Mouse (Mus musculus): Measurements from ENCODE around the gene Tspear. TPM values are rescaled to one million over a fixed set of nuclear protein-coding genes. Genes with fewer than 3 reads are reported as not detected.
A peak's percentile ranks its signal among the peaks of the same experiment; 100 is the strongest.
"Not testable (repeated sequence)": the region's sequence is repeated elsewhere in the genome, so short reads cannot be mapped to it uniquely, and the experiment has no call there.

The Tspear gene
- polyA plus RNA-seq, 1 experiment = not detected

DNA sequence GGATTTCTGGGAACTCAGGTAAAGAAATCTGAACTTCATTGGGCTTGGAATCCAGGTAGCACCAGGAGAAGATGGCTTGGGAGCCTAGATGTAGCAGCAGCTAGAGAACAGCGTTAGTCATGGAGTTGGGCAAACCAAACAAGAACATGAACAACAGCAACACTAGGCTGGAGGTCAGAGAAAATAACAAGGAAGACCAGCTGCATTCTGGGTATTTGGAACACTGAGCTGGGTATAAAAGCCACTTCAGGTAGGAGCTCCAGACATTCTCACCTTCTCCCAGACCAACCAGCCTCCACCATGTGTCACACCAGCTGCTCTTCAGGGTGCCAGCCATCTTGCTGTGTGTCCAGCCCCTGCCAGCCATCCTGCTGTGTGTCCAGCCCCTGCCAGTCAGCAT is 20.0 kb downstream of the Tspear start, which contains the start of gene Gm10272:
Gene Gm10272, plus strand, starts transcription at position 301 of the 400 bp plus-strand sequence.
- no peak within 1 kb of the TSS for H3K4me3 ChIP-seq (ENCODE audit: insufficient read depth, low read length)
- no peak within 1 kb of the TSS for H3K27ac ChIP-seq (ENCODE audit: insufficient read depth, low read depth, low read length)
- no peaks in the 10 kb centered on the region for H3K4me1 ChIP-seq (ENCODE audit: control insufficient read depth, insufficient read depth, low read length)
- no peak for TF ChIP-seq POLR2A (IDR thresholded peaks at IDR 0.05; ENCODE audit: borderline replicate concordance, low read depth, low read length)
- no peak for TF ChIP-seq CTCF (IDR thresholded peaks at IDR 0.05; ENCODE audit: low read depth, low read length)

DNA sequence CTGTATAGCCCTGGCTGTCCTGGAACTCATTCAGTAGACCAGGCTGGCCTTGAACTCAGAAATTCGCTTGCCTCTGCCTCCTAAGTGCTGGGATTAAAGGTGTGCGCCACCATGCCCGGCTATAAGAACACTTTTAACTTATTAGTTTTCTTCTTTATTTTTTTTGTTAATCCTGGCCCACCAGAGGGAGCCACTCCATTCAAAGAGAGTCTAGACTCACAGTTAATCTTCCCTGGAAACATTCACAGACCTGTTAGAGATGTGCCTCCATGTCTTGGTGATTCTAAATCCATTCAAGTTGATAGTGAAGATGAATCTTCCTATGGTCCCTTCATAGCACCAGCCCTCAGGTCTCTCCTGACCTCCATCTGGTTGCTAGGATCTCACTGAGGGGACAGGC is 23.5 kb downstream of the Tspear start:
- H3K27ac ChIP-seq (ENCODE audit: insufficient read depth, low read depth, low read length) = no peak overlapping the region
- no peak overlapping the region for H3K4me3 ChIP-seq (ENCODE audit: insufficient read depth, low read length)
- peaks cover 12% of the 10 kb centered on the region for H3K4me1 ChIP-seq (ENCODE audit: control insufficient read depth, insufficient read depth, low read length)
- TF ChIP-seq CTCF (IDR thresholded peaks at IDR 0.05; ENCODE audit: low read depth, low read length) = no peak
- TF ChIP-seq POLR2A (IDR thresholded peaks at IDR 0.05; ENCODE audit: borderline replicate concordance, low read depth, low read length) = no peak

DNA sequence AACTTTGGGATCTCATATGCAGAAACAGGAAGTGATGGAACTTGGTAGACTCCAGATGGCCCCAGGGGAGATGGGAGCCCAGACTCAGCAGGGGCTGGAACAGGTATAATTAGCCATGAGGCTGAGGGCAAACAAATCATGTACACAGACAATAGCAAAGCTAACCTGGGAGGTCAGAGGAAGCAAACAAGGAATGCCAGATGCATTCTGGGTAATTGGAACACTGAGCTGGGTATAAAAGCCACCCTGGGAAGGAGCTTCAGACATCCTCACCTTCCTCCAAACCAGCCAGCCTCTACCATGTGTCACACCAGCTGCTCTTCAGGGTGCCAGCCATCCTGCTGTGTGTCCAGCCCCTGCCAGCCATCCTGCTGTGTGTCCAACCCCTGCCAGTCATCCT is 24.8 kb downstream of the Tspear start, which contains the start of gene Gm10024:
Gene Gm10024, plus strand, starts transcription at position 301 of the 400 bp plus-strand sequence.
- H3K27ac ChIP-seq (ENCODE audit: insufficient read depth, low read depth, low read length); H3K4me3 ChIP-seq (ENCODE audit: insufficient read depth, low read length): not testable (repeated sequence)
- peaks cover 15% of the 10 kb centered on the region for H3K4me1 ChIP-seq (ENCODE audit: control insufficient read depth, insufficient read depth, low read length)

DNA sequence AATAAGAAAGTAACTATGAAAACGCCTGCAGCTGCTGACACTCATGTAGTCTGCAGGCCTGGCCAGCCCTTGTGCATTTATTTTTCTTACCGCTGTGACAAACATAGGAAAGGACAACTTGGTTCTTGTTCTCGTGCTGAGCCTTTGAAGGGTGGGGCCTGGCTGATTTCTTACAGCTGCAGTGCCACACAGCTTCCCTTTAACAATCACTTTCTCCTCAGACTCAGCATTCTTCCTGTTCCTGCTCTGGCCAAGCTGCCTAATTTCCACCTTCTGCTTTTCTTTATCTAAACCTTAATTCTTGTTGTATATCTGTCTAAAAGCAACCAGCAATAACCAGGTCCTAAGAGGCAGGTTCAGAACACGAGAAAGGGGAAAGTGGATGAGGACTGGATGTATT is 27.4 kb downstream of the Tspear start:
- TF ChIP-seq POLR2A (IDR thresholded peaks at IDR 0.05; ENCODE audit: borderline replicate concordance, low read depth, low read length) = no peak
- TF ChIP-seq CTCF (IDR thresholded peaks at IDR 0.05; ENCODE audit: low read depth, low read length) = no peak
- Histone ChIP-seq H3K27ac (ENCODE audit: insufficient read depth, low read depth, low read length) (peak overlapping the region; percentile 55), H3K4me1 (ENCODE audit: control insufficient read depth, insufficient read depth, low read length) (peaks cover 15% of the 10 kb centered on the region), H3K4me3 (ENCODE audit: insufficient read depth, low read length) (peak overlapping the region; percentile 26; the same call in 1 of the 2 replicates)

DNA sequence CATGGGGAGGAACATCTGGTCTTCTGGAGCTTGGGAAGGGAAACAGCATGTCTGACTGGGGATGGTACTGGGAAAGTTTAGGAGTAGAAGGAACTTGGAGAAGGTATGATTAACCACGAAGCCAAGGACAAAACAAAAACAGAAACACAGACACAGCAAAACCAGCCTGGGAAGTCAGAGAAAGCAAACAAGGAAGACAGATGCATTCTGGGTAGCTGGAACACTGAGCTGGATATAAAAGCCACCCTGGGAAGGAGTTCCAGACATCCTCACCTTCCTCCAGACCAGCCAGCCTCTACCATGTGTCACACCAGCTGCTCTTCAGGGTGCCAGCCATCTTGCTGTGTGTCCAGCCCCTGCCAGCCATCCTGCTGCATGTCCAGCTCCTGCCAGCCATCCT is 29.1 kb downstream of the Tspear start, which contains the start of gene Gm10142:
Gene Gm10142, plus strand, starts transcription at position 301 of the 400 bp plus-strand sequence.
- no peak within 1 kb of the TSS for H3K27ac ChIP-seq (ENCODE audit: insufficient read depth, low read depth, low read length)
- TF ChIP-seq CTCF (IDR thresholded peaks at IDR 0.05; ENCODE audit: low read depth, low read length) = no peak
- TF ChIP-seq POLR2A (IDR thresholded peaks at IDR 0.05; ENCODE audit: borderline replicate concordance, low read depth, low read length) = no peak
- H3K4me3 ChIP-seq (ENCODE audit: insufficient read depth, low read length) = no peak within 1 kb of the TSS
- peaks cover 15% of the 10 kb centered on the region for H3K4me1 ChIP-seq (ENCODE audit: control insufficient read depth, insufficient read depth, low read length)

DNA sequence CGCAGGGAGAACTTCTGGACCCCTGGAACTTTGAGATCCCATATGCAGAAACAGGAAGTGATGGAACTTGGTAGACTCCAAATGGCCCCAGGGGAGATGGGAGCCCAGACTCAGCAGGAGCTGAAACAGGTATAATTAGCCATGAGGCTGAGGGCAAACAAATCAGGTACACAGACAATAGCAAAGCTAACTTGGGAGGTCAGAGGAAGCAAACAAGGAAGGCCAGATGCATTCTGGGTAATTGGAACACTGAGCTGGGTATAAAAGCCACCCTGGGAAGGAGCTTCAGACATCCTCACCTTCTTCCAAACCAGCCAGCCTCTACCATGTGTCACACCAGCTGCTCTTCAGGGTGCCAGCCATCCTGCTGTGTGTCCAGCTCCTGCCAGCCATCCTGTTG is 33.9 kb downstream of the Tspear start, which contains the start of gene Krtap12-1:
Gene Krtap12-1, plus strand, starts transcription at position 301 of the 400 bp plus-strand sequence.
- H3K4me3 ChIP-seq (ENCODE audit: insufficient read depth, low read length); H3K4me1 ChIP-seq (ENCODE audit: control insufficient read depth, insufficient read depth, low read length); H3K27ac ChIP-seq (ENCODE audit: insufficient read depth, low read depth, low read length): not testable (repeated sequence)

DNA sequence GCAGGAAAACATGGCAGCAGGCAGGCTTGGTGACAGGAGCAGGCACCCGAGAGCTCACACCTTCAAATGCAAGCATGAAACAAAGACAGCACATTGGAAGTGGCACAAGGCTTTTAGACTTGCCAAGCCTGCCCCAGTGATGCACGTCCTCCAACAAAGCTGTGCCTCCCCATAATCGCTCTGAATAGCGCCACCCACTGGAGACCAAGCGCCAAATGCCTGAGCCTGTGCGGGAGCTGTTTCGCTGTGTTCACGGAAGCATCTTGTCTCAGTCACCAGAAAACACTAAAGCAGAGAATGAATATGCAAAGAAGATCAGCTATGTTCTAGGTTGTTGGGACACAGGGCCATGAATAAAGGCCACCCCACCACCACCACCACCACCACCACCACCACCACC is 38.5 kb downstream of the Tspear start:
- Histone ChIP-seq H3K4me1 (ENCODE audit: control insufficient read depth, insufficient read depth, low read length) (no peaks in the 10 kb centered on the region), H3K4me3 (ENCODE audit: insufficient read depth, low read length) (no peak overlapping the region), H3K27ac (ENCODE audit: insufficient read depth, low read depth, low read length) (no peak overlapping the region)
- no peak for TF ChIP-seq POLR2A (IDR thresholded peaks at IDR 0.05; ENCODE audit: borderline replicate concordance, low read depth, low read length)
- no peak for TF ChIP-seq CTCF (IDR thresholded peaks at IDR 0.05; ENCODE audit: low read depth, low read length)

DNA sequence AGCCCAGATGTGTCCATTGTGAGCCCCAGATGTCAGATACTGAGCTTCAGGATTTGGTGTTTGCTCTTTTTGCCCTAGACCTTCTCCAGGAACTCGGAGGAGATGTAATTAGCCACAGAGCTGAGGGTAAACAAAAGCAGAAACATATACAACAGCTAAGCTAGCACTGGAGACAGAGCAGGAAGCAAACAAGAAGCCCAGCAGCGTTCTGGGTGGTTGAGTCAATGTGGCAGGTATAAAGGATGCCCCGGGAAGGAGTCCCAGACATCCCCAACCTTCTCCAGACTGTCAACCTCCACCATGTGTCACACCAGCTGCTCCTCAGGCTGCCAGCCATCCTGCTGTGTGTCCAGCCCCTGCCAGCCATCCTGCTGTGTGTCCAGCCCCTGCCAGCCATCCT is 39.8 kb downstream of the Tspear start, which contains the start of gene Gm10100:
Gene Gm10100, plus strand, starts transcription at position 301 of the 400 bp plus-strand sequence.
- Histone ChIP-seq H3K4me3 (ENCODE audit: insufficient read depth, low read length) (no peak within 1 kb of the TSS), H3K4me1 (ENCODE audit: control insufficient read depth, insufficient read depth, low read length) (no peaks in the 10 kb centered on the region), H3K27ac (ENCODE audit: insufficient read depth, low read depth, low read length) (no peak within 1 kb of the TSS)
- no peak for TF ChIP-seq POLR2A (IDR thresholded peaks at IDR 0.05; ENCODE audit: borderline replicate concordance, low read depth, low read length)
- no peak for TF ChIP-seq CTCF (IDR thresholded peaks at IDR 0.05; ENCODE audit: low read depth, low read length)

DNA sequence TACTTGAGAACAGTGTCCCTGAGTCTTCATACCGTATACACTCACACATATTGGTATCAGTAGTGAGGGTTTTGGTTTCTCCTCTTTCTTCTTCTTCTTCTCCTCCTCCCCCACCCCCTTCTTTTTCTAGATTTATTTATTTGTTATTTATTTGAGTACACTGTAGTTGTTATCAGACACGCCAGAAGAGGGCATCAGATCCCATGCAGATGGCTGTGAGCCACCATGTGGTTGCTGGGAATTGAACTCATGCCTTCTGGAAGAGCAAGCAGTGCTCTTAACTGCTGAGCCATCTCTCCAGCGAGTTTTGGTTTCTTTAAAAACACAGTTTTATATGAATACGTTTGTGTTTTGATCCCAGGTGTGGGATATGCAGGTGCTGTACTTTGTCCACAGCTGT is 41.9 kb downstream of the Tspear start:
- Histone ChIP-seq H3K27ac (ENCODE audit: insufficient read depth, low read depth, low read length) (no peak overlapping the region), H3K4me1 (ENCODE audit: control insufficient read depth, insufficient read depth, low read length) (no peaks in the 10 kb centered on the region), H3K4me3 (ENCODE audit: insufficient read depth, low read length) (no peak overlapping the region)
- TF ChIP-seq CTCF (IDR thresholded peaks at IDR 0.05; ENCODE audit: low read depth, low read length) (no peak), POLR2A (IDR thresholded peaks at IDR 0.05; ENCODE audit: borderline replicate concordance, low read depth, low read length) (no peak)

DNA sequence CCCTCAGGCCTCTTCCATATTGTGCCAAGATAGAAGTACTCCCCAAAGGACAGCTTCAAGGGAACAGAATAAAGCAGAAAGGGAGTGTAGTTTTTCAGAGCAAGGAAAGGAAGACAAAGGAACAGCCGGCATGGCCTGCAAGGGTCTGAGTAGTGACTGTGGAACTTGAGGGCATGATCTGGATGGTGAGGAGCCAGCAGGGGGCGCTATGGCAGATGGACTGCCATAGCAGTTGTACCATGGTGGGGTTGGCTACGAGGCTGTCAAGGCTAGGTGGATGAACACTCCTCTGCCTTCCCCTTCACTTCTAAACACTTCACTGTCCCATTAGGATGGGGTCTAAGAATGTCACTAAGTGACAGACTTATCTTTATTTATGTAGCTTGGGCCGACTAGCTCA is 42.9 kb downstream of the Tspear start:
- TF ChIP-seq CTCF (IDR thresholded peaks at IDR 0.05; ENCODE audit: low read depth, low read length) (peak; percentile 44; the same call in 1 of the 2 replicates), POLR2A (IDR thresholded peaks at IDR 0.05; ENCODE audit: borderline replicate concordance, low read depth, low read length) (no peak)
- no peak overlapping the region for H3K27ac ChIP-seq (ENCODE audit: insufficient read depth, low read depth, low read length)
- no peak overlapping the region for H3K4me3 ChIP-seq (ENCODE audit: insufficient read depth, low read length)
- no peaks in the 10 kb centered on the region for H3K4me1 ChIP-seq (ENCODE audit: control insufficient read depth, insufficient read depth, low read length)

DNA sequence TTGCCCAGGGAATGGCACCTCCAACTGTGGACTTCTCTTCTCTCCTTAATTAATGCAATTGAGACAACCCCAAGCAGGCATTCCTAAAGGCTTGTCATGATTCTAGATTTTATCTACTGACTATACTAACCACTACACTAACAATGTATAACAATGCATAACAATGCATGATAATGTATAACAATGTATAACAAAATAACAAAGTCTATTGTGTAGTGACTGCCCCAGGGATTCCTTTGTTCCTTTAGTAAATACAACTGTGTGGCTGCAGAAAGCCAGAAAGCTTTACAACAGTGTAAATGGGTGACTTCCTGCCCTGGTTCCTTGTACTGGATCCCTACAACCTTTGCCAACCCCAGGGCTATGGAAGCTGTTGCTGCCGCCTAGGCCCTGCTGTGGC is 49.6 kb downstream of the Tspear start:
- no peak overlapping the region for H3K27ac ChIP-seq (ENCODE audit: insufficient read depth, low read depth, low read length)
- no peak overlapping the region for H3K4me3 ChIP-seq (ENCODE audit: insufficient read depth, low read length)
- peaks cover 3% of the 10 kb centered on the region; the same call in 1 of the 2 replicates for H3K4me1 ChIP-seq (ENCODE audit: control insufficient read depth, insufficient read depth, low read length)
- TF ChIP-seq CTCF (IDR thresholded peaks at IDR 0.05; ENCODE audit: low read depth, low read length) (no peak), POLR2A (IDR thresholded peaks at IDR 0.05; ENCODE audit: borderline replicate concordance, low read depth, low read length) (no peak)
